Mouse (Mus musculus): ENCODE measurements around the gene Plpp3. TPM values are rescaled to one million over a fixed set of nuclear protein-coding genes. Genes with fewer than 3 reads are reported as not detected.

Gene Plpp3
- polyA plus RNA-seq, 1 experiment from 2014 or later = 66.3 TPM

- Histone ChIP-seq H3K9ac (no peak overlapping the region), H3K4me3 (no peak overlapping the region), H3K4me2 (no peak overlapping the region), H3K36me3 (replicated peaks) (no peaks in the 10 kb centered on the region), H3K27me3 (replicated peaks) (no peaks in the 10 kb centered on the region), H3K27ac (no peak overlapping the region), H3K9me3 (no peaks in the 10 kb centered on the region), H3K4me1 (peaks cover 6% of the 10 kb centered on the region; the same call in 1 of the 2 replicates)
- WGBS = 57% methylated on average over 3 of the region's 3 CpGs
- ATAC-seq (replicated peaks) = no peak
These were observed 118.5 kb downstream of the Plpp3 start for GRCm38 (mm10) chr4:105275616-105276015.

- no peak overlapping the region for H3K9ac ChIP-seq
- H3K4me3 ChIP-seq = no peak overlapping the region
- peaks cover 6% of the 10 kb centered on the region; the same call in 1 of the 2 replicates for H3K4me1 ChIP-seq
These were observed 119.1 kb downstream of the Plpp3 start for GRCm38 (mm10) chr4:105276062-105276795.

GRCm38 (mm10) chr4:105278161-105278560 is 121.0 kb downstream of the Plpp3 start:
- whole genome bisulfite sequencing = 63% methylated on average over 9 of the region's 9 CpGs
- Histone ChIP-seq H3K27me3 (replicated peaks) (no peaks in the 10 kb centered on the region), H3K27ac (no peak overlapping the region), H3K4me1 (peaks cover 17% of the 10 kb centered on the region), H3K9me3 (no peaks in the 10 kb centered on the region), H3K4me2 (no peak overlapping the region), H3K9ac (no peak overlapping the region), H3K36me3 (replicated peaks) (no peaks in the 10 kb centered on the region), H3K4me3 (no peak overlapping the region)
- ATAC-seq (replicated peaks) = no peak

More at GRCm38 (mm10) chr4:105276062-105276795, 119.1 kb downstream of the Plpp3 start:
- H3K9me3 ChIP-seq = no peaks in the 10 kb centered on the region
- H3K27me3 ChIP-seq (replicated peaks) = no peaks in the 10 kb centered on the region
- no peak overlapping the region for H3K27ac ChIP-seq
- no peak overlapping the region for H3K4me2 ChIP-seq
- 28% methylated on average over 14 of the region's 14 CpGs for WGBS
- no peaks in the 10 kb centered on the region for H3K36me3 ChIP-seq (replicated peaks)
- no peak for ATAC-seq (replicated peaks)

GRCm38 (mm10) chr4:105278571-105279410 is 121.6 kb downstream of the Plpp3 start:
- Histone ChIP-seq H3K9ac (no peak overlapping the region), H3K4me1 (peaks cover 17% of the 10 kb centered on the region), H3K27ac (no peak overlapping the region), H3K9me3 (no peaks in the 10 kb centered on the region), H3K4me2 (no peak overlapping the region), H3K4me3 (no peak overlapping the region), H3K27me3 (replicated peaks) (no peaks in the 10 kb centered on the region), H3K36me3 (replicated peaks) (no peaks in the 10 kb centered on the region)
- WGBS = 90% methylated on average over 15 of the region's 15 CpGs
- ATAC-seq (replicated peaks) = no peak

GRCm38 (mm10) chr4:105279806-105280205 is 122.7 kb downstream of the Plpp3 start:
- no peak overlapping the region for H3K9ac ChIP-seq
- no peak overlapping the region for H3K4me3 ChIP-seq
- 76% methylated on average over 4 of the region's 4 CpGs for WGBS
- ATAC-seq (replicated peaks) = no peak
- H3K4me2 ChIP-seq = no peak overlapping the region
- no peak overlapping the region for H3K27ac ChIP-seq
- H3K36me3 ChIP-seq (replicated peaks) = no peaks in the 10 kb centered on the region
- H3K27me3 ChIP-seq (replicated peaks) = no peaks in the 10 kb centered on the region
- no peaks in the 10 kb centered on the region for H3K9me3 ChIP-seq
- peaks cover 17% of the 10 kb centered on the region for H3K4me1 ChIP-seq

- WGBS = 14% methylated on average over 7 of the region's 7 CpGs
- Histone ChIP-seq H3K4me1 (peaks cover 11% of the 10 kb centered on the region; the same call in 1 of the 2 replicates), H3K4me3 (no peak overlapping the region), H3K27ac (no peak overlapping the region), H3K9ac (no peak overlapping the region), H3K27me3 (replicated peaks) (no peaks in the 10 kb centered on the region), H3K9me3 (no peaks in the 10 kb centered on the region), H3K36me3 (replicated peaks) (no peaks in the 10 kb centered on the region), H3K4me2 (no peak overlapping the region)
- ATAC-seq (replicated peaks) = peak; percentile 58
These were observed 124.6 kb downstream of the Plpp3 start for GRCm38 (mm10) chr4:105281751-105282231.

Other genes with a start within 250 kb of the Plpp3 start
- gene Fyb2, start 243.9 kb upstream of the Plpp3 start, polyA plus RNA-seq (2015; fragmentation: Nextera tagmentation; extraction: Ambion mirVana) = 0.20 and 0.32 TPM in 2 replicates
- gene Prkaa2, start 47.5 kb upstream of the Plpp3 start, polyA plus RNA-seq (2015; fragmentation: Nextera tagmentation; extraction: Ambion mirVana) = 15.4 and 16.8 TPM in 2 replicates